Mouse (Mus musculus) stomach, adult 2 months (tissue): ENCODE measurements around the gene Vmn1r218. TPM values are rescaled to one million over a fixed set of nuclear protein-coding genes. Genes with fewer than 3 reads are reported as not detected.

Source experiments
- polyA plus RNA-seq: library from polyadenylated mRNA; depleted of rRNA; stranded (reverse); fragments of >200 nt; gene quantifications from 2 replicates; pipeline ENCODE4 v1.2.3, GENCODE M21; 2012; rRNA removed

The Vmn1r218 gene
- polyA plus RNA-seq: not detected in 2 replicates

GRCm38 (mm10) chr13:23133099-23133498, at the start of gene Vmn1r218:
Vmn1r218 (plus strand) TSS chr13:23133155.

GRCm38 (mm10) chr13:23118126-23118525, 14.8 kb upstream of the Vmn1r218 start, which contains the start of gene Vmn1r217:
Vmn1r217 (minus strand) TSS chr13:23118226.

GRCm38 (mm10) chr13:23159012-23159411, 26.1 kb downstream of the Vmn1r218 start, which contains the start of gene Vmn1r219:
Vmn1r219 (plus strand) TSS chr13:23159312.

GRCm38 (mm10) chr13:23187875-23188274, 54.9 kb downstream of the Vmn1r218 start, which contains the start of gene Vmn1r220:
Vmn1r220 (minus strand) TSS chr13:23187975.

Other genes with a start within 250 kb of the Vmn1r218 start
- gene Vmn1r212, start 248.9 kb upstream of the Vmn1r218 start, polyA plus RNA-seq: not detected in 2 replicates
- gene Vmn1r213, start 125.5 kb upstream of the Vmn1r218 start, polyA plus RNA-seq: not detected in 2 replicates
- gene Vmn1r214, start 102.7 kb upstream of the Vmn1r218 start, polyA plus RNA-seq: not detected in 2 replicates
- not detected in 2 replicates for gene Vmn1r215, start 65.1 kb upstream of the Vmn1r218 start, polyA plus RNA-seq
- not detected in 2 replicates for gene Vmn1r217, start 14.9 kb upstream of the Vmn1r218 start, polyA plus RNA-seq
- gene Vmn1r219, start 26.2 kb downstream of the Vmn1r218 start, polyA plus RNA-seq: not detected in 2 replicates
- gene Vmn1r220, start 54.8 kb downstream of the Vmn1r218 start, polyA plus RNA-seq: not detected in 2 replicates
- gene Vmn1r221, start 81.0 kb downstream of the Vmn1r218 start, polyA plus RNA-seq: not detected in 2 replicates
- gene Vmn1r222, start 102.8 kb downstream of the Vmn1r218 start, polyA plus RNA-seq: not detected in 2 replicates
- not detected in 2 replicates for gene Vmn1r223, start 114.0 kb downstream of the Vmn1r218 start, polyA plus RNA-seq
- gene Zfp322a, start 236.1 kb downstream of the Vmn1r218 start, polyA plus RNA-seq: 0.19 and 0.23 TPM in 2 replicates